Mouse (Mus musculus): Measurements from ENCODE around the gene Rnase12. TPM values are rescaled to one million over a fixed set of nuclear protein-coding genes. Genes with fewer than 3 reads are reported as not detected.
A peak's percentile ranks its signal among the peaks of the same experiment; 100 is the strongest.

Gene Rnase12
- polyA plus RNA-seq, 1 experiment from 2014 or later, result not detected

GRCm38 (mm10) chr14:51088166-51088969 is 30.9 kb upstream of the Rnase12 start:
- peak; percentile 35 for ATAC-seq (ENCODE audit: low read depth)
- Histone ChIP-seq H3K27ac (ENCODE audit: low read depth, low read length) (peak overlapping the region; percentile 4; the same call in 1 of the 2 replicates), H3K27me3 (ENCODE audit: control insufficient read depth, insufficient read depth, low read length) (peaks cover 4% of the 10 kb centered on the region; the same call in 1 of the 2 replicates), H3K9me3 (ENCODE audit: control insufficient read depth, low read length) (no peaks in the 10 kb centered on the region), H3K4me2 (ENCODE audit: low read depth, low read length) (peak overlapping the region; percentile 77), H3K9ac (replicated peaks; ENCODE audit: low read depth, low read length) (peak overlapping the region; percentile 29), H3K4me3 (ENCODE audit: low read depth, low read length) (peak overlapping the region; percentile 52), H3K36me3 (ENCODE audit: control insufficient read depth, insufficient read depth, low read length) (no peaks in the 10 kb centered on the region), H3K4me1 (ENCODE audit: control insufficient read depth, insufficient read depth, low read length) (peaks cover 1% of the 10 kb centered on the region; the same call in 1 of the 2 replicates)
- WGBS, result 0% methylated on average over 23 of the region's 23 CpGs

GRCm38 (mm10) chr14:51087762-51088161 is 30.3 kb upstream of the Rnase12 start:
- WGBS, result 11% methylated on average over 9 of the region's 9 CpGs

GRCm38 (mm10) chr14:51085911-51086310 is 28.4 kb upstream of the Rnase12 start:
- H3K27ac ChIP-seq (ENCODE audit: low read depth, low read length), result no peak overlapping the region
- H3K9me3 ChIP-seq (ENCODE audit: control insufficient read depth, low read length), result no peaks in the 10 kb centered on the region
- no peak overlapping the region for H3K9ac ChIP-seq (replicated peaks; ENCODE audit: low read depth, low read length)
- no peak overlapping the region for H3K4me3 ChIP-seq (ENCODE audit: low read depth, low read length)
- H3K36me3 ChIP-seq (ENCODE audit: control insufficient read depth, insufficient read depth, low read length), result no peaks in the 10 kb centered on the region
- H3K27me3 ChIP-seq (ENCODE audit: control insufficient read depth, insufficient read depth, low read length), result peaks cover 8% of the 10 kb centered on the region; the same call in 1 of the 2 replicates
- H3K4me2 ChIP-seq (ENCODE audit: low read depth, low read length), result no peak overlapping the region
- WGBS, result 74% methylated on average over 4 of the region's 4 CpGs
- ATAC-seq (ENCODE audit: low read depth), result no peak
- H3K4me1 ChIP-seq (ENCODE audit: control insufficient read depth, insufficient read depth, low read length), result peaks cover 5% of the 10 kb centered on the region; the same call in 1 of the 2 replicates

More at GRCm38 (mm10) chr14:51087762-51088161, 30.3 kb upstream of the Rnase12 start:
- Histone ChIP-seq H3K27ac (ENCODE audit: low read depth, low read length) (no peak overlapping the region), H3K4me3 (ENCODE audit: low read depth, low read length) (peak overlapping the region; percentile 52), H3K9ac (replicated peaks; ENCODE audit: low read depth, low read length) (no peak overlapping the region), H3K27me3 (ENCODE audit: control insufficient read depth, insufficient read depth, low read length) (peaks cover 8% of the 10 kb centered on the region; the same call in 1 of the 2 replicates), H3K36me3 (ENCODE audit: control insufficient read depth, insufficient read depth, low read length) (no peaks in the 10 kb centered on the region), H3K4me1 (ENCODE audit: control insufficient read depth, insufficient read depth, low read length) (peaks cover 5% of the 10 kb centered on the region; the same call in 1 of the 2 replicates), H3K9me3 (ENCODE audit: control insufficient read depth, low read length) (no peaks in the 10 kb centered on the region), H3K4me2 (ENCODE audit: low read depth, low read length) (peak overlapping the region; percentile 77)
- ATAC-seq (ENCODE audit: low read depth), result no peak

- Histone ChIP-seq H3K9me3 (ENCODE audit: control insufficient read depth, low read length) (no peaks in the 10 kb centered on the region), H3K27ac (ENCODE audit: low read depth, low read length) (no peak overlapping the region), H3K9ac (replicated peaks; ENCODE audit: low read depth, low read length) (no peak overlapping the region), H3K36me3 (ENCODE audit: control insufficient read depth, insufficient read depth, low read length) (no peaks in the 10 kb centered on the region), H3K4me2 (ENCODE audit: low read depth, low read length) (no peak overlapping the region), H3K27me3 (ENCODE audit: control insufficient read depth, insufficient read depth, low read length) (peaks cover 8% of the 10 kb centered on the region; the same call in 1 of the 2 replicates), H3K4me1 (ENCODE audit: control insufficient read depth, insufficient read depth, low read length) (peaks cover 5% of the 10 kb centered on the region; the same call in 1 of the 2 replicates), H3K4me3 (ENCODE audit: low read depth, low read length) (no peak overlapping the region)
- 81% methylated on average over 2 of the region's 2 CpGs for WGBS
- no peak for ATAC-seq (ENCODE audit: low read depth)
Measured at GRCm38 (mm10) chr14:51085086-51085485, 27.6 kb upstream of the Rnase12 start.

GRCm38 (mm10) chr14:51083805-51084204 is 26.3 kb upstream of the Rnase12 start:
- H3K4me3 ChIP-seq (ENCODE audit: low read depth, low read length), result peak overlapping the region; percentile 39
- H3K27ac ChIP-seq (ENCODE audit: low read depth, low read length), result no peak overlapping the region
- WGBS, result 15% methylated on average over 7 of the region's 7 CpGs
- peak overlapping the region; percentile 67 for H3K4me2 ChIP-seq (ENCODE audit: low read depth, low read length)
- no peaks in the 10 kb centered on the region for H3K36me3 ChIP-seq (ENCODE audit: control insufficient read depth, insufficient read depth, low read length)
- H3K9me3 ChIP-seq (ENCODE audit: control insufficient read depth, low read length), result no peaks in the 10 kb centered on the region
- H3K27me3 ChIP-seq (ENCODE audit: control insufficient read depth, insufficient read depth, low read length), result peaks cover 8% of the 10 kb centered on the region; the same call in 1 of the 2 replicates
- ATAC-seq (ENCODE audit: low read depth), result no peak
- no peak overlapping the region for H3K9ac ChIP-seq (replicated peaks; ENCODE audit: low read depth, low read length)
- H3K4me1 ChIP-seq (ENCODE audit: control insufficient read depth, insufficient read depth, low read length), result peaks cover 5% of the 10 kb centered on the region; the same call in 1 of the 2 replicates

- Histone ChIP-seq H3K4me3 (ENCODE audit: low read depth, low read length) (peak overlapping the region; percentile 39), H3K36me3 (ENCODE audit: control insufficient read depth, insufficient read depth, low read length) (no peaks in the 10 kb centered on the region), H3K9ac (replicated peaks; ENCODE audit: low read depth, low read length) (peak overlapping the region; percentile 41; the same call in 1 of the 2 replicates), H3K9me3 (ENCODE audit: control insufficient read depth, low read length) (no peaks in the 10 kb centered on the region), H3K4me1 (ENCODE audit: control insufficient read depth, insufficient read depth, low read length) (peaks cover 5% of the 10 kb centered on the region; the same call in 1 of the 2 replicates), H3K4me2 (ENCODE audit: low read depth, low read length) (peak overlapping the region; percentile 67), H3K27ac (ENCODE audit: low read depth, low read length) (no peak overlapping the region), H3K27me3 (ENCODE audit: control insufficient read depth, insufficient read depth, low read length) (peaks cover 8% of the 10 kb centered on the region; the same call in 1 of the 2 replicates)
- 4% methylated on average over 38 of the region's 40 CpGs for WGBS
- peak; percentile 77 for ATAC-seq (ENCODE audit: low read depth)
Measured at GRCm38 (mm10) chr14:51082599-51083581, 25.4 kb upstream of the Rnase12 start.

- H3K27me3 ChIP-seq (ENCODE audit: control insufficient read depth, insufficient read depth, low read length), result peaks cover 8% of the 10 kb centered on the region; the same call in 1 of the 2 replicates
- H3K4me2 ChIP-seq (ENCODE audit: low read depth, low read length), result no peak overlapping the region
- H3K9me3 ChIP-seq (ENCODE audit: control insufficient read depth, low read length), result no peaks in the 10 kb centered on the region
- WGBS, result 95% methylated on average over 2 of the region's 2 CpGs
- H3K36me3 ChIP-seq (ENCODE audit: control insufficient read depth, insufficient read depth, low read length), result no peaks in the 10 kb centered on the region
- no peak overlapping the region for H3K4me3 ChIP-seq (ENCODE audit: low read depth, low read length)
- H3K27ac ChIP-seq (ENCODE audit: low read depth, low read length), result no peak overlapping the region
- ATAC-seq (ENCODE audit: low read depth), result no peak
- H3K4me1 ChIP-seq (ENCODE audit: control insufficient read depth, insufficient read depth, low read length), result peaks cover 5% of the 10 kb centered on the region; the same call in 1 of the 2 replicates
- H3K9ac ChIP-seq (replicated peaks; ENCODE audit: low read depth, low read length), result no peak overlapping the region
Measured at GRCm38 (mm10) chr14:51081035-51081434, 23.6 kb upstream of the Rnase12 start.

- no peaks in the 10 kb centered on the region for H3K9me3 ChIP-seq (ENCODE audit: control insufficient read depth, low read length)
- no peaks in the 10 kb centered on the region for H3K36me3 ChIP-seq (ENCODE audit: control insufficient read depth, insufficient read depth, low read length)
- no peak for ATAC-seq (ENCODE audit: low read depth)
- peaks cover 5% of the 10 kb centered on the region; the same call in 1 of the 2 replicates for H3K4me1 ChIP-seq (ENCODE audit: control insufficient read depth, insufficient read depth, low read length)
- H3K9ac ChIP-seq (replicated peaks; ENCODE audit: low read depth, low read length), result no peak overlapping the region
- peaks cover 8% of the 10 kb centered on the region; the same call in 1 of the 2 replicates for H3K27me3 ChIP-seq (ENCODE audit: control insufficient read depth, insufficient read depth, low read length)
- H3K4me3 ChIP-seq (ENCODE audit: low read depth, low read length), result no peak overlapping the region
- WGBS, result 85% methylated on average over 1 of the region's 1 CpGs
- no peak overlapping the region for H3K4me2 ChIP-seq (ENCODE audit: low read depth, low read length)
- H3K27ac ChIP-seq (ENCODE audit: low read depth, low read length), result no peak overlapping the region
Measured at GRCm38 (mm10) chr14:51079180-51079579, 21.7 kb upstream of the Rnase12 start.
